Mouse (Mus musculus) embryonic facial prominence, embryonic 15.5 days (tissue): ENCODE measurements around the gene Anxa1. TPM values are rescaled to one million over a fixed set of nuclear protein-coding genes. Genes with fewer than 3 reads are reported as not detected.

Experiments
- ATAC-seq: fragments of 200-750 bp; cut with Nextera tagmentation; 2 replicates; pipeline ENCODE4 v1.8.0; 2017; ENCODE audit warnings: low read depth, moderate TSS enrichment; ENCODE audit not compliant: insufficient number of reproducible peaks, low FRiP score, low TSS enrichment
- H3K27ac ChIP-seq: fragments of 300-500 bp; sonication (generic); replicated peaks from 2 replicates; pipeline ENCODE4 v1.5.1; 2015; ENCODE audit warnings: mild to moderate bottlenecking, inconsistent platforms
- H3K27me3 ChIP-seq: fragments of 300-500 bp; sonication (generic); 2 replicates; pipeline ENCODE4 v1.6.1; 2015; ENCODE audit warnings: inconsistent platforms
- H3K36me3 ChIP-seq: fragments of 300-500 bp; sonication (generic); 2 replicates; pipeline ENCODE4 v1.6.1; 2015; ENCODE audit warnings: mild to moderate bottlenecking, inconsistent platforms
- H3K4me1 ChIP-seq: fragments of 300-500 bp; sonication (generic); 2 replicates; pipeline ENCODE4 v1.6.1; 2015; ENCODE audit warnings: inconsistent platforms
- H3K4me2 ChIP-seq: fragments of 300-500 bp; sonication (generic); replicated peaks from 2 replicates; pipeline ENCODE4 v1.6.1; 2015; ENCODE audit warnings: mild to moderate bottlenecking, inconsistent platforms
- H3K4me3 ChIP-seq: fragments of 300-500 bp; sonication (generic); replicated peaks from 2 replicates; pipeline ENCODE4 v1.5.1; 2015; ENCODE audit warnings: mild to moderate bottlenecking, inconsistent platforms
- H3K9ac ChIP-seq: fragments of 300-500 bp; sonication (generic); 2 replicates; pipeline ENCODE4 v1.6.1; 2015; ENCODE audit warnings: inconsistent platforms
- H3K9me3 ChIP-seq: fragments of 300-500 bp; sonication (generic); replicated peaks from 2 replicates; pipeline ENCODE4 v1.6.1; 2016; ENCODE audit warnings: inconsistent platforms
- WGBS: fragments of 180-500 bp; shearing (Covaris S2); methylation state at CpG from one replicate; pipeline ENCODE4 v1.1.7; 2015; 5-methylcytosine and 5-hydroxymethylcytosine counted together
- polyA plus RNA-seq: library from polyadenylated mRNA; unstranded; fragments of >200 nt; fragmentation: Nextera tagmentation; extraction: Ambion mirVana; gene quantifications from 2 replicates; pipeline ENCODE4 v1.2.1, GENCODE M21; 2015

Gene Anxa1
- polyA plus RNA-seq, 1 experiment from 2014 or later: 632 TPM

DNA sequence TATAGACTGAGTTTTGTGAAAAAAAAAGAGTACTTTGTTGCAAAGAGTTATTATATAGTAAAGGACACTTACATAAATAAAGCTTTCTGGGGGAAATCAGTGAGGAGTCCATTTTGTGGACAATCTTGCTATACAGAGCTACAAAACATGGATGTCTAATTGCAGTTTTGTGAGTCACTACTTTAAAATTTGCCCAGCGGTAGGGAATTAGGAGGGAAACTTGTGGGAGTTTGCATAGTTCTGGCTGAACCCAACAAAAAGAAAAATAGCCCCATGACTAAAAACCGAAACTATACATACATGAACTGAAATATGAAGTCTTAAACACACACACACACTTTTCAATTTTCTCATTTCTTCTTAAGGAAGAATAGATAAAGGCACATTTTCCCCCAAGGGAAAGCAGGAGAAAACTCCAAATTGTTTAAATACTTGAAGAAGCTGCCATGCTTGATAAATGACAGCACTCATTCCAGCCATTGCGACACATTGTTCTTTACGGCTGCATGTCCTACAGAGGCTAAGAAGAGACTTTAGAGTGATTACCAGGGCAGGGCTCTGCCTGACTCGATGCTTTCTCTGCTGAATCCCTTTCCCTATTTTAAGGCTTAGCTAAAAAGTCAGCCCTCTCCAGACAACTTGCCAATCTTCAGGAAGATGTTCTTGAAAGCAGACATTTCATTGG lies 11.9 kb upstream of the Anxa1 start:
- peaks cover 2% of the 10 kb centered on the region; the same call in 1 of the 2 replicates for H3K4me1 ChIP-seq
- no peaks in the 10 kb centered on the region for H3K27me3 ChIP-seq
- no peak overlapping the region for H3K4me2 ChIP-seq
- H3K27ac ChIP-seq: no peak overlapping the region
- H3K4me3 ChIP-seq: no peak overlapping the region
- no peak overlapping the region for H3K9ac ChIP-seq
- no peaks in the 10 kb centered on the region for H3K9me3 ChIP-seq
- ATAC-seq: no peak
- no peaks in the 10 kb centered on the region for H3K36me3 ChIP-seq
- 56% methylated on average over 5 of the region's 5 CpGs for WGBS

DNA sequence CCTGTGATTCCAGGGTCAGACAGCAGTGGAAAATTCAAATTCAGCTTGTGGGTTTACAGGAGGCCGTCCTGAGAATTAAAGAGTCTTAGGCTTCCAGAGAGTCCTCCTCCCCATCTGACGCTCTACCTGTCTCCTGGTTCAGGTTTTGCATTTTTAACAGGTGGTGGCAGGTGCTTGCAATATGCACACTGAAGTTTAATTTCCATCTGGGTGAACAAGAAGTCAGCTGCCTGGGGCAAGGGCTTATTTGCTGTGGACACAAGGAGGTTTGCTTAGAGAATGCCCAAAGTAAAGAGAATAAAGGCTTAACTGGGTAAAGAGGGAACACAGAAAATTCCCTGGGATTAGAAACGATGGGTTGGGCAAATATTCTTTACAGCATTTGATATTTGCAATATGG lies 11.2 kb upstream of the Anxa1 start:
- H3K27ac ChIP-seq: no peak overlapping the region
- no peak overlapping the region for H3K4me3 ChIP-seq
- H3K9ac ChIP-seq: no peak overlapping the region
- no peaks in the 10 kb centered on the region for H3K27me3 ChIP-seq
- WGBS: 53% methylated on average over 3 of the region's 3 CpGs
- H3K4me1 ChIP-seq: peaks cover 2% of the 10 kb centered on the region; the same call in 1 of the 2 replicates
- H3K9me3 ChIP-seq: no peaks in the 10 kb centered on the region
- H3K36me3 ChIP-seq: no peaks in the 10 kb centered on the region
- no peak for ATAC-seq
- no peak overlapping the region for H3K4me2 ChIP-seq

DNA sequence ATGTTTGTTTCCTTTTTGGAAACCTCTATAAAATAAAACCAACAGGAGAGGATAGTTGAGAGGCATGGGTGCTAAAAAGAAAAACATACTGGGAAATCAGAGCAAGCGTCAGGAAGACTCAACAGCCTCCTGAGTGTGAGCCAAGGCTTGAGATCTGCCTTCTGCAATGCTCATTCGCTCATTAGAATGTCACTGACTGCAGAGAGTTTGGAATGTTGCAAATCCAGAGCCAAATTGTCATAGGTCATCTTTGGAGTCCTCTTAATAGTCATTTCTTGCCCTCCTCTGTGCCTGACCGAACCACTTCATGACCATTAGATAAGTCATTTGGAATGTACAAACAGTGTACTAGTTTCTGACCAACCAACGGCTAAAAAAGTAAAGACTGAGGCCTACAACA lies 8.4 kb upstream of the Anxa1 start:
- Histone ChIP-seq H3K36me3 (no peaks in the 10 kb centered on the region), H3K9me3 (no peaks in the 10 kb centered on the region), H3K27ac (no peak overlapping the region), H3K9ac (no peak overlapping the region), H3K4me2 (no peak overlapping the region), H3K4me1 (peaks cover 2% of the 10 kb centered on the region; the same call in 1 of the 2 replicates), H3K27me3 (no peaks in the 10 kb centered on the region), H3K4me3 (no peak overlapping the region)
- 75% methylated on average over 4 of the region's 4 CpGs for WGBS
- ATAC-seq: no peak

DNA sequence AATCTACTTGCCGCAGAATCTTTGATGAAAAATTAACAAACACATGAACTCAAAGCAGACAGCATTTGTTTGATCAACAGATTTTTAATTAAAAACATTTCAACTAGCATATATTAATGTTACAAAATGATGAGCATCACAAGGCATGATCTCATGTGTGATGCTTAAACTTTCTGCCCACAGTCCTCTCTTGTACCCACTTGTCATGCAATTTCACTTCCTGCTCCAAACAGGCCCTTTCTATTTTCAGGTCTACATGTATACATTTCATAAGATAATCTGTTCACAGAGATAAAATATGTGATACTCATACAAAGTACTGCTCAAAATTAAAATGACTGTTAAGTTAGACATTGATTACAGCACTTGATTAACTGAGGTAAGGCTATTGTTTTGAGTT lies 6.3 kb upstream of the Anxa1 start:
- Histone ChIP-seq H3K9me3 (no peaks in the 10 kb centered on the region), H3K27me3 (no peaks in the 10 kb centered on the region), H3K9ac (no peak overlapping the region), H3K27ac (no peak overlapping the region), H3K4me2 (no peak overlapping the region), H3K36me3 (no peaks in the 10 kb centered on the region), H3K4me1 (peaks cover 4% of the 10 kb centered on the region), H3K4me3 (no peak overlapping the region)
- ATAC-seq: no peak
- 90% methylated on average over 1 of the region's 1 CpGs for WGBS

DNA sequence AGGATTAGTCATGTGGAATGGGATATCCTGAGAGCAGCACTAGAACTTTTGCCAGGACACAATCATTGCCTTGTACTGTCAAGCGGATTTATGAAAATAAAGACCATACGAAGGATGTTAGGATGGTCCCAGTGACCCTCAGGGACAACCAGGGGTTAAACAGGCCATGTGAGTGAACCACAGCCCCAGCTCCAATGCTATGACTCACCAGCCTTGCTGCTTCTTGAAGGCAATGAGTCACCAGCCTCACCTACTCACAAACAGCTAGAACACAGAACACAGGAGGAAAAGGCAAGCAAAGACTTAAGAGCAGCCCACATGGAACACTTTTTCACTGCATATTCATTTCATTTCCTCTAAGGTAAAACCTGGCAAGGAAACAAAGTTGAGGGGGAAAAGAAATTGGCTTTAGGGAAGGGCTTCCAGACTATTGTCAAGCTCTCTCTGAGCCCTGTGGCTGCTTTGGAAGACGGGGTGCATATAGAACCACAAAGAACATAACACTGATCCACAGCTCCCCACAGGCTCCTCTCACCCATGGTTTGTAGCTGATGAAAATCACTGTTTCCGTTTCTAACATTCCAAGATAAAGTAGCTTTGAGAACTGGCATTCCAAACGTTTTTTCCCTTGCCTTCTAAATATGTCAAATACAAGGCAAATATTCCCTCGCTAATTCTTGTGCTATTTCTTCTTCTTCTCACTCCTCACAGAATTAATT lies 3.0 kb upstream of the Anxa1 start:
- H3K27me3 ChIP-seq: no peaks in the 10 kb centered on the region
- no peak overlapping the region for H3K4me2 ChIP-seq
- no peak overlapping the region for H3K9ac ChIP-seq
- no peaks in the 10 kb centered on the region for H3K36me3 ChIP-seq
- no peak overlapping the region for H3K4me3 ChIP-seq
- WGBS: 41% methylated on average over 6 of the region's 6 CpGs
- H3K4me1 ChIP-seq: peaks cover 4% of the 10 kb centered on the region
- no peaks in the 10 kb centered on the region for H3K9me3 ChIP-seq
- H3K27ac ChIP-seq: peak overlapping the region; percentile 77
- ATAC-seq: no peak

DNA sequence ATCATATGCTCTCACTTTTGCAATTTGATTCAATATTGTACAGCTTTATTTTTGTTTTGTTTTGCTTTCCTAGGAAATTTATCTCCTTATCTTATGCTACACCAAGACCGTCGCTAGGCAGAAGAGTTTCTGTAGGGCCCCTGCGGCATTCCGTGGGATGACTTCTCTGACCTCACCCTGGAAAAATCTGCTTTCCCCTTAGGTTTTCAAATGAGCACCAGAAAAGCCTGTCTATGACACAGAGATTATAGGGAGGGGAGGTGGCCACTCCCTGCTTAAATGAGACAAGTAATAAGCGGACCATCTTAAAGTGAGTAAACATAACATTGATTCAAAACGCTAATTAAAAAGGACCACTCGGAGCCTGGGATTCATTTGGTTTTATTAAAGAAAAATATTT lies 1.0 kb downstream of the Anxa1 start:
- Histone ChIP-seq H3K4me2 (peak overlapping the region; percentile 45), H3K36me3 (peaks cover 2% of the 10 kb centered on the region; the same call in 1 of the 2 replicates), H3K4me3 (peak overlapping the region; percentile 44), H3K9ac (peak overlapping the region; percentile 31; the same call in 1 of the 2 replicates), H3K4me1 (peaks cover 13% of the 10 kb centered on the region), H3K27me3 (no peaks in the 10 kb centered on the region), H3K9me3 (no peaks in the 10 kb centered on the region), H3K27ac (peak overlapping the region; percentile 95)
- ATAC-seq: no peak
- WGBS: 21% methylated on average over 7 of the region's 7 CpGs

DNA sequence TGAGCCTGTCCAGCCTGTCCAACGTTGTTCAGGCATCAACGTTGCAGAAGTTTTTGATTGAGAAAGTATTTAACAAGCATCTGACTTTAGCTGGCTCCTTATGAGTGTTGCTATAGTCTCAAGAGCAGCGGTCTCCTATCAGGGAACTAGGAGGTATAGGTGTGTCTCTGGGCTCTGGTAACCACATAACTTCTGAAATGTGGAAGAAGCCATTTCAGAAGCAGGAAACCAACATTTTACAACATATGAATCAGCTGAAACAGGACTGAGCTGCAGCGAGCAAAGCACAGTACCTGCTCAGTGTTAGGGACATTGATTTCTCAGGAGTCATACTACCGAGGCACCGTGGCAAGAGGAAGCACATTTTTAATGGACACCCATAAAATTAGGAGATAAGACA lies 1.5 kb downstream of the Anxa1 start:
- peak overlapping the region; percentile 45 for H3K4me2 ChIP-seq
- peak overlapping the region; percentile 95 for H3K27ac ChIP-seq
- no peak for ATAC-seq
- H3K4me1 ChIP-seq: peaks cover 13% of the 10 kb centered on the region
- 0 out of 2 replicates have a peak overlapping the region, but pooled peaks have one; percentile 31 for H3K9ac ChIP-seq
- 49% methylated on average over 6 of the region's 6 CpGs for WGBS
- H3K27me3 ChIP-seq: no peaks in the 10 kb centered on the region
- peaks cover 2% of the 10 kb centered on the region; the same call in 1 of the 2 replicates for H3K36me3 ChIP-seq
- no peaks in the 10 kb centered on the region for H3K9me3 ChIP-seq
- peak overlapping the region; percentile 44 for H3K4me3 ChIP-seq

DNA sequence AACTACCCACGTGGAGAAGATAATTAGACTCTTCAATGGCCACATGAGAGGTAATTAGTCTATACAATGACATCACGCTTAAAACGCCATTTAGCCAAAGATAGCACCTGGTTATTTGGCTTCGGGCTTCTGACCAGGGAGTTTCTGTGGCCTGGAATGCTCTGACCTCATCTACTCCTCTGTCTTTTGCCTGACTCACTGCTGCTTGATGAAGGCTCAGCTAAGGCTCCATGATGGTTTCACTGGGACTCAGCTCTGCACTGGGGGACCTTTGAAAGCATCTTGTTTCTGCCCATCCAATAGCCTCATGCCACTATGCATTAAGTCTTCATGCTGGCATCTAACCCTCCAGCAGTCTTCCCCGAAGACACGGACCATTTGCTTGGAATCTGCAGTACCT lies 2.5 kb downstream of the Anxa1 start:
- H3K9me3 ChIP-seq: no peaks in the 10 kb centered on the region
- H3K9ac ChIP-seq: no peak overlapping the region
- no peak overlapping the region; the same call in 1 of the 2 replicates for H3K4me3 ChIP-seq
- H3K27ac ChIP-seq: no peak overlapping the region
- 74% methylated on average over 6 of the region's 6 CpGs for WGBS
- H3K4me2 ChIP-seq: 0 out of 2 replicates have a peak overlapping the region, but pooled peaks have one; percentile 10
- no peaks in the 10 kb centered on the region for H3K27me3 ChIP-seq
- H3K4me1 ChIP-seq: peaks cover 9% of the 10 kb centered on the region
- ATAC-seq: no peak
- H3K36me3 ChIP-seq: peaks cover 9% of the 10 kb centered on the region; the same call in 1 of the 2 replicates

DNA sequence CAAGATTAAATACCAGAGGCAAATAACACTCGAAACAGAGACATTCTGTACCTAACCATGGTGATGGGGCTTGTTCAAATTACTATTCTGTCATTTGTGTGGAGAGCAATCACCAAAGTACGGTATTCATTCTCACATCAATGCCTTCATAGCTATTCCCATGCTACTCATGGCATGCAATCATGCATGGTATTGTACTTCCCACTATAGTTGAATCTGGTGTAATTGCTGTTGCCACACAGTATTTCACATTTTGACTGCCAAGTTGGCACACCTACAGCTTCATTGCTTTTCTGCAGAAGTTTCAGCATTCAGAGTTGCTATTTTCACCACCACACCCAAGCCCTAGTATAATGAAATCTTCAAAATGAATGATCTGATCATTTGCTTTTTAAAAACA lies 4.4 kb downstream of the Anxa1 start:
- Histone ChIP-seq H3K36me3 (peaks cover 16% of the 10 kb centered on the region), H3K4me2 (0 out of 2 replicates have a peak overlapping the region, but pooled peaks have one; percentile 21), H3K27ac (peak overlapping the region; percentile 75), H3K9me3 (no peaks in the 10 kb centered on the region), H3K4me1 (peaks cover 9% of the 10 kb centered on the region), H3K9ac (no peak overlapping the region), H3K27me3 (no peaks in the 10 kb centered on the region), H3K4me3 (no peak overlapping the region)
- no peak for ATAC-seq
- WGBS: 40% methylated on average over 2 of the region's 2 CpGs

DNA sequence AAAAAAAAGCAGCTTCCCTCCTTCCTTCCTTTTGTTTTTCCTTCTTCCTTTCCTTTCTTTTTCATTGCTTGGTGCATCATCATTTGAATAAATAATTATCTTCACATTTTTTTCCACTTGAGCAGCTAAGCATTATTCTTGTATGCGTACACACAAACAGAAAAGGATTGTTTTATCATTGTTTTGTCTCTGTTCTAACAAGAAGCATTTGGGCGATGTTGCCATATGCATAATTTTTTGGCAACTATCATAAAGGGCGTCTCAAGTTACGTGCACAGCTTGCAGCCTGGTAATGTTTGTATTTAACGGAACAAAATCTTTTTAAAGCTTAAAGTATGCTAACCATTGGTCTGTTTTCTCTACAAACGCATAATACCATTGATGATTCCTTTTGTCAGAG lies 5.1 kb downstream of the Anxa1 start:
- H3K36me3 ChIP-seq: peaks cover 19% of the 10 kb centered on the region
- H3K27ac ChIP-seq: peak overlapping the region; percentile 75
- H3K4me1 ChIP-seq: peaks cover 9% of the 10 kb centered on the region
- WGBS: 21% methylated on average over 6 of the region's 6 CpGs
- H3K27me3 ChIP-seq: no peaks in the 10 kb centered on the region
- 0 out of 2 replicates have a peak overlapping the region, but pooled peaks have one; percentile 21 for H3K4me2 ChIP-seq
- H3K9me3 ChIP-seq: no peaks in the 10 kb centered on the region
- ATAC-seq: no peak
- no peak overlapping the region for H3K9ac ChIP-seq
- H3K4me3 ChIP-seq: no peak overlapping the region

DNA sequence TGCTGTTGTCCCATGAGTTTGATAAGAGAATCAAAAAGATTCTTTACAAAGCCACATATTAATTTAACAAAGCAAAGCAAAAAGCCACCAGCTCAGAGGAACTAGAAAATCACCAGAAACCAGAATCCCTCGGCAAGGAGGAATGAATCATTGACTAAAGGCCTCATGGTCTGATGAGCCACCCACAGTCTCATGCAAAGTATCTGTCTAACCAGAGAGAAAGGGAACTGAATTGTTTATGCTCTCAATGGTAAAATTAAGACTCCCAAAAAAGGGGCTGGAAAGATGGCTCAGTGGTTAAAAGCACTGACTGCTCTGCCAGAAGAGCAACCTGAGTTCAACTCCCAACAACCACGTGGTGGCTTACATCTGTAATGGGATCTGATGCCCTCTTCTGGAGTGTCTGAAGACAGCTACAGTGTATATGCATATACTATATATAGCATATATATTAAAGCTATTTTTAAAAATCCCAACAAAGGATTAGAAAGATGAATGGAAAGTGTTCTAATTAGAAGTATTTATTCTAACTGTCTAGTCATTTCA lies 9.5 kb downstream of the Anxa1 start:
- ATAC-seq: no peak
- Histone ChIP-seq H3K9me3 (no peaks in the 10 kb centered on the region), H3K27me3 (no peaks in the 10 kb centered on the region), H3K9ac (no peak overlapping the region), H3K36me3 (peaks cover 39% of the 10 kb centered on the region), H3K4me1 (peaks cover 4% of the 10 kb centered on the region), H3K4me3 (no peak overlapping the region), H3K4me2 (no peak overlapping the region), H3K27ac (no peak overlapping the region)
- 49% methylated on average over 2 of the region's 2 CpGs for whole genome bisulfite sequencing
